Mouse (Mus musculus): ENCODE measurements at regions not wholly inside any gene's neighbourhood (a gene's known extent, or its start where the extent isn't known, plus 50 kb on each side); places are given as distances from the start of the nearest gene placed in this dataset.

- Histone ChIP-seq H3K9ac (no peak overlapping the region), H3K4me1 (no peaks in the 10 kb centered on the region), H3K27ac (no peak overlapping the region), H3K9me3 (replicated peaks) (no peaks in the 10 kb centered on the region), H3K27me3 (replicated peaks) (no peaks in the 10 kb centered on the region), H3K4me3 (no peak overlapping the region), H3K4me2 (no peak overlapping the region), H3K36me3 (no peaks in the 10 kb centered on the region)
- 69% methylated on average over 4 of the region's 4 CpGs for WGBS (ENCODE audit: insufficient replicate concordance)
- no peak for ATAC-seq
Measured at GRCm38 (mm10) chr4:131538237-131538636, 299.9 kb downstream of the Ptpru start.

DNA sequence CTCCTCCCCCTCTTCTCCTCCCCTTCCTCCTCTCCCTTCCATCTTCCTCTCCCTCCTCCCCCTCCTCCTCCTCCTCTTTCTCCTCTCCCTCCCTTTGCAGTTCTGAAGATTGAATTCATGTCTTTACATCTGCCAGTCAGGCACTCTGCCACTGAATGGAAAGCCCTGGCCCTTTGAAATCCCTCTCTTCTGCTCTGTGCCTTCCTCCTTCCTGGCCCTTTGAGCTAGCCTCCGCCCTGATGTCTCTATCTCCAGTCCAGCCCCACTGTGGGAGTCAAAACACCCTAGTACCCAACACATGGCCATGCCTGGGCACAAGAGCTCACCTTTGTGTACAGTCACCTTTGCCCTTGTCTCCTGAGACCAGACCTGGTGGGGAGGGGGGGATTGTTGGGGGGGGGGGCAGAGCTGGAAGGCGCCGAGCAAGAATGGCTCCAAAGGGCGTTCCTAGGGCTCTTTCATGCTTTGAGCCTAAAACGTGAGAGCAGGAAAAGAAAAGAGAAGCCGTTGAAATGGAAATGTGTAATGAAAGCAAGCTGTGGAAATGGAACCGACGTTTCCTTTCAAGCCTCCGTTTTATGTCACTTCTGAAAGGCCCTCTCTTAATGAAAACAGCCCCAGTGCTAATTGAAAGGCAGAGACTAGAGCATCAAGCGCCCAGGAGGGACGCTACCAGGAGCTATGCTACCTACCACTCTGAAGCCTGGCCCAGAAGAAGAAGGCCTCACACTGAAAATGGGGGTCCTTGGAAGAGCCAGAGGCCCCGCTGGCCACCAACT lies 291.5 kb downstream of the Ptpru start:
- Histone ChIP-seq H3K4me3 (no peak overlapping the region), H3K4me2 (no peak overlapping the region), H3K9ac (no peak overlapping the region), H3K4me1 (no peaks in the 10 kb centered on the region), H3K9me3 (replicated peaks) (no peaks in the 10 kb centered on the region), H3K27me3 (replicated peaks) (no peaks in the 10 kb centered on the region), H3K36me3 (no peaks in the 10 kb centered on the region), H3K27ac (no peak overlapping the region)
- no peak for ATAC-seq
- WGBS (ENCODE audit: insufficient replicate concordance), result 63% methylated on average over 10 of the region's 12 CpGs

DNA sequence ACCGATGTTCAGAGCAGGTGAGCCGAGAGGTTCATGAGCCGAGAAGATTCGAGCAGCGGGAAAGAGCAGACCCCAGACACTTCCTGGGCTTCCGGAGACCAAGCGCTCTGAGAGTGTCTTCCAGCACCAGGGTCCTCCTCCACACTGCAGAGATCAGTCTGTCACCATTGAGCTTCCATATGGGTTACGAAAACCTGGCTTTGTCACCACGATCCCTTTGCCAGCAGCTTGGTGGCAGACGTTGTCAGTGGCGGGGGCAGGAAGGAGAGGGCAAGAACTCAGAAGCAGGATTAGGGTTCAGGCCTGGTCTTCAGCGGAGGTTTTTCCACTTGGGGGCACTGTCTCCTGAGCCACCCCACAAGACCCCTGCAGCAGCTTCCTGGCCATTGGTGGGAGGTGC lies 288.5 kb downstream of the Ptpru start:
- no peak for ATAC-seq
- H3K4me3 ChIP-seq, result no peak overlapping the region

DNA sequence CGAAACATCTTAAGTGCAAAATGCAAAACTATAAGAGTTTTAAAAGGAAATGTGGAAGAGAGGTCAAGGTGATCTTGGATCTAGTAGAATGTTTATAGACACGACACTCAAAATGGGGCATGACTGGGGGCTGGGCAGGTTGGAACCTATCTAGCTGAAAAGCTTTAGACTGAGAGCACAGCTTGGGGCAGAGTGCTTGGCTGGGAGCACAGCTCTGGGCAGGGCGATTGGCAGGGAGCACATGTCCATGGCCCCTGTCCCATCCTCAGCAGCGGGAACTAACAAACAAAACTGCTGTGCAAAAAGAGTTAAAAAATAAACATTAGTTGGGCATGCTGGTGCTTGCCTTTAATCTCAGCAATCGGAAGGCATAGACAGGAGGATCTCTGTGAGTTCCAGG lies 279.6 kb downstream of the Ptpru start:
- no peak overlapping the region for H3K4me2 ChIP-seq
- H3K27ac ChIP-seq, result no peak overlapping the region
- no peak overlapping the region for H3K4me3 ChIP-seq
- H3K9me3 ChIP-seq (replicated peaks), result no peaks in the 10 kb centered on the region
- ATAC-seq, result no peak
- no peaks in the 10 kb centered on the region for H3K4me1 ChIP-seq
- 72% methylated on average over 5 of the region's 5 CpGs for WGBS (ENCODE audit: insufficient replicate concordance)
- no peak overlapping the region for H3K9ac ChIP-seq
- no peaks in the 10 kb centered on the region for H3K27me3 ChIP-seq (replicated peaks)
- H3K36me3 ChIP-seq, result no peaks in the 10 kb centered on the region

More for the DNA sequence above, 288.5 kb downstream of the Ptpru start:
- Histone ChIP-seq H3K27ac (no peak overlapping the region), H3K4me2 (no peak overlapping the region), H3K4me1 (no peaks in the 10 kb centered on the region), H3K36me3 (no peaks in the 10 kb centered on the region), H3K9me3 (replicated peaks) (no peaks in the 10 kb centered on the region), H3K9ac (no peak overlapping the region), H3K27me3 (replicated peaks) (no peaks in the 10 kb centered on the region)
- 64% methylated on average over 12 of the region's 12 CpGs for WGBS (ENCODE audit: insufficient replicate concordance)

- H3K4me1 ChIP-seq, result no peaks in the 10 kb centered on the region
- H3K27me3 ChIP-seq (replicated peaks), result no peaks in the 10 kb centered on the region
- no peak overlapping the region for H3K4me2 ChIP-seq
- H3K4me3 ChIP-seq, result no peak overlapping the region
- WGBS (ENCODE audit: insufficient replicate concordance), result 55% methylated on average over 4 of the region's 4 CpGs
- no peaks in the 10 kb centered on the region for H3K36me3 ChIP-seq
- no peak for ATAC-seq
- no peak overlapping the region for H3K9ac ChIP-seq
- no peaks in the 10 kb centered on the region for H3K9me3 ChIP-seq (replicated peaks)
- H3K27ac ChIP-seq, result no peak overlapping the region
Measured at GRCm38 (mm10) chr4:131563851-131564250, 274.2 kb downstream of the Ptpru start.

- Histone ChIP-seq H3K27me3 (replicated peaks) (0 out of 2 replicates have a peak, but pooled peaks cover 3% of the 10 kb centered on the region), H3K4me3 (no peak overlapping the region), H3K9me3 (replicated peaks) (no peaks in the 10 kb centered on the region), H3K4me1 (no peaks in the 10 kb centered on the region), H3K27ac (no peak overlapping the region), H3K36me3 (no peaks in the 10 kb centered on the region), H3K9ac (no peak overlapping the region), H3K4me2 (no peak overlapping the region)
- 64% methylated on average over 7 of the region's 7 CpGs for WGBS (ENCODE audit: insufficient replicate concordance)
- no peak for ATAC-seq
Measured at GRCm38 (mm10) chr4:131565203-131565602, 272.9 kb downstream of the Ptpru start.

DNA sequence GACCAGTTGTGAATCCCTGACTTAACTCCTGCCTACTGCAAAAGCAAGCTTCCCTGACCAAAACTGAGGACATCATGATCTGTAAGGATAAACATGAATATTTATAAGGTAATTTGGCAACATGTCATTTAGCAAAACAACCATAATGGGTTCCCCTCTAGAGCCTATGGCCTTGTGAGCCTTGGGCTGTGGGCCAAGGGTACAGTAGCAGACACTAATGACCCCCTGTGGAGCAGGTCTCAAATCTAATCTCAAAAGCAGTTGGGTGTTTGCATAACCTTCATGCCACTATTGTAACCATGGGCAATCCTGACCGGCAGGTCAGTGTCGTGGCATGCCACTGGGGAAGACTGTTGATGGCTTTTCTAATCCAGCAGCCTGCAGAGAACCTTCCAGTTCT lies 270.8 kb downstream of the Ptpru start:
- WGBS (ENCODE audit: insufficient replicate concordance), result 60% methylated on average over 2 of the region's 2 CpGs
- H3K9me3 ChIP-seq (replicated peaks), result no peaks in the 10 kb centered on the region
- H3K27me3 ChIP-seq (replicated peaks), result 0 out of 2 replicates have a peak, but pooled peaks cover 3% of the 10 kb centered on the region
- H3K9ac ChIP-seq, result no peak overlapping the region
- H3K4me1 ChIP-seq, result no peaks in the 10 kb centered on the region
- no peaks in the 10 kb centered on the region for H3K36me3 ChIP-seq
- no peak for ATAC-seq
- H3K4me3 ChIP-seq, result no peak overlapping the region
- H3K27ac ChIP-seq, result no peak overlapping the region
- H3K4me2 ChIP-seq, result no peak overlapping the region

DNA sequence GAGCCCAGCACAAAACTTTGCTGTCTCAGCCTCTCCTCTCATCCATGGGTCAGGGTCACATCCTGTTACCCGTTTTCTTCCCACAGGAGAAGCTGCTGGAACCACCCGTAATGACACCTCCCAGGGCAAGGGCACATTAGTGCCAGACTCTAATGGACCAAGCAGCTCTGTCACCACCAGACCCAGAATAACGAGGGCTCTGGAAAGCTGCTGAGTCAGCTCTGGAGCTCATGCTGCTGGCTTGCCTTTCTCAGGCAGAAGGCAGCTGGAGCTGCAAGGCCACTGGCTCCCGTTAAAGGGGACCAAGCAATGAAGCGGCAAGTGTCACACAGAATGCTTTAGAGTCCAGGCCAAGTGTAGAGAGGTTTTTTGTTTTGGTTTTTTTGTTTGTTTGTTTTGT lies 268.9 kb downstream of the Ptpru start:
- Histone ChIP-seq H3K9me3 (replicated peaks) (no peaks in the 10 kb centered on the region), H3K9ac (no peak overlapping the region), H3K4me2 (no peak overlapping the region), H3K4me3 (no peak overlapping the region), H3K27ac (no peak overlapping the region), H3K27me3 (replicated peaks) (0 out of 2 replicates have a peak, but pooled peaks cover 3% of the 10 kb centered on the region), H3K4me1 (no peaks in the 10 kb centered on the region), H3K36me3 (no peaks in the 10 kb centered on the region)
- no peak for ATAC-seq
- 48% methylated on average over 5 of the region's 5 CpGs for WGBS (ENCODE audit: insufficient replicate concordance)

- no peak overlapping the region for H3K4me2 ChIP-seq
- no peak overlapping the region for H3K9ac ChIP-seq
- no peaks in the 10 kb centered on the region for H3K4me1 ChIP-seq
- H3K27ac ChIP-seq, result no peak overlapping the region
- no peaks in the 10 kb centered on the region for H3K9me3 ChIP-seq (replicated peaks)
- H3K4me3 ChIP-seq, result no peak overlapping the region
- no peaks in the 10 kb centered on the region for H3K36me3 ChIP-seq
- H3K27me3 ChIP-seq (replicated peaks), result no peaks in the 10 kb centered on the region
- ATAC-seq, result no peak
- 52% methylated on average over 4 of the region's 4 CpGs for WGBS (ENCODE audit: insufficient replicate concordance)
Measured at GRCm38 (mm10) chr4:131577571-131577970, 260.5 kb downstream of the Ptpru start.

DNA sequence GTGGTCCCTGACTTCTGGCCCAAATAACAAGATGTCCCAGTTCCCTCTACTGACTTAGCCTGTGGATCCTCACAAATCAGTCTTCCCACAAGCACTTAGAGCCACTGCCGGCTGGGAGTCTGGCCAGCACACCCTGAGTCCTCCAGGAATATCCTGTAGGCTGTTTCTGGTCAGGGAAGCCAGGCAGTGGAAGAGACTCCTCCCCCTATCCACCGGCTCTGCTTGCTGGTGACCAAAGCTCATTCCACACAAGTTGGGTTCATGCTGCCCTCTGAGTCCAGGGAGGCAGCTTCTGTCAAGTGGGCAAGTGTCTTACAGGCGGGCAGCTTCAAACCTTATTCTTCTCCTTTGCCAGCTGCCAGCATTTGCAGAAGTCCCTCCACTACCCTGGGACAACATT lies 252.1 kb downstream of the Ptpru start:
- Histone ChIP-seq H3K4me3 (no peak overlapping the region), H3K9ac (no peak overlapping the region), H3K4me1 (no peaks in the 10 kb centered on the region), H3K4me2 (no peak overlapping the region), H3K36me3 (no peaks in the 10 kb centered on the region), H3K9me3 (replicated peaks) (no peaks in the 10 kb centered on the region), H3K27ac (no peak overlapping the region), H3K27me3 (replicated peaks) (no peaks in the 10 kb centered on the region)
- 46% methylated on average over 3 of the region's 3 CpGs for WGBS (ENCODE audit: insufficient replicate concordance)
- no peak for ATAC-seq

- Histone ChIP-seq H3K4me2 (no peak overlapping the region), H3K27me3 (replicated peaks) (no peaks in the 10 kb centered on the region), H3K4me1 (no peaks in the 10 kb centered on the region), H3K27ac (no peak overlapping the region), H3K9me3 (replicated peaks) (no peaks in the 10 kb centered on the region), H3K4me3 (no peak overlapping the region), H3K36me3 (no peaks in the 10 kb centered on the region), H3K9ac (no peak overlapping the region)
- no peak for ATAC-seq
- 56% methylated on average over 7 of the region's 7 CpGs for WGBS (ENCODE audit: insufficient replicate concordance)
Measured at GRCm38 (mm10) chr4:131587536-131587935, 250.6 kb downstream of the Ptpru start.

DNA sequence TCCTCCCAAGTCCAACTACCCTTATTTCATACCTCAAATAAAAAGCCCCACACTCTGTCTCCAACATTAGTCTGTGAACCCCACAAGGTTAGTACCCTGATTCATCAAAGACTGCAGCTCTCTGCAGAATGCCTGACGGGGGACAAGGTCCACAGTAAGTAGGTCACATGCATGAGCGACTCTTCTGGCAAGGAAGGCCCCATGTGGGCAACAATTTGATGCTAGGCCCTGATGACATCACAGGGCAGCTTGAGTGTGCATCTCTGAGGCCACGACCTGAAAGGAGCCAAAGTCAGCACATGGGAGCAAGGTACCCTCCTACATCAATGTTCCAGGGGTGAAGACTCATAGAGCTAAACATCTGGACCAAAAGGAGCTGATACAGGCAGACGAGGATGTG lies 248.0 kb downstream of the Ptpru start:
- Histone ChIP-seq H3K4me3 (no peak overlapping the region), H3K4me2 (no peak overlapping the region), H3K36me3 (no peaks in the 10 kb centered on the region), H3K27ac (no peak overlapping the region), H3K4me1 (no peaks in the 10 kb centered on the region), H3K9me3 (replicated peaks) (no peaks in the 10 kb centered on the region), H3K9ac (no peak overlapping the region), H3K27me3 (replicated peaks) (no peaks in the 10 kb centered on the region)
- ATAC-seq, result no peak
- WGBS (ENCODE audit: insufficient replicate concordance), result 46% methylated on average over 4 of the region's 4 CpGs

GRCm38 (mm10) chr4:131591456-131591855 lies 246.6 kb downstream of the Ptpru start:
- no peak overlapping the region for H3K4me3 ChIP-seq
- no peak overlapping the region for H3K4me2 ChIP-seq
- H3K9me3 ChIP-seq (replicated peaks), result no peaks in the 10 kb centered on the region
- no peak overlapping the region for H3K9ac ChIP-seq
- WGBS (ENCODE audit: insufficient replicate concordance), result 70% methylated on average over 5 of the region's 5 CpGs
- H3K27ac ChIP-seq, result no peak overlapping the region
- H3K36me3 ChIP-seq, result no peaks in the 10 kb centered on the region
- no peaks in the 10 kb centered on the region for H3K4me1 ChIP-seq
- no peak for ATAC-seq
- H3K27me3 ChIP-seq (replicated peaks), result no peaks in the 10 kb centered on the region
